Mouse (Mus musculus): ENCODE results near the gene Trpv1.

DNA sequence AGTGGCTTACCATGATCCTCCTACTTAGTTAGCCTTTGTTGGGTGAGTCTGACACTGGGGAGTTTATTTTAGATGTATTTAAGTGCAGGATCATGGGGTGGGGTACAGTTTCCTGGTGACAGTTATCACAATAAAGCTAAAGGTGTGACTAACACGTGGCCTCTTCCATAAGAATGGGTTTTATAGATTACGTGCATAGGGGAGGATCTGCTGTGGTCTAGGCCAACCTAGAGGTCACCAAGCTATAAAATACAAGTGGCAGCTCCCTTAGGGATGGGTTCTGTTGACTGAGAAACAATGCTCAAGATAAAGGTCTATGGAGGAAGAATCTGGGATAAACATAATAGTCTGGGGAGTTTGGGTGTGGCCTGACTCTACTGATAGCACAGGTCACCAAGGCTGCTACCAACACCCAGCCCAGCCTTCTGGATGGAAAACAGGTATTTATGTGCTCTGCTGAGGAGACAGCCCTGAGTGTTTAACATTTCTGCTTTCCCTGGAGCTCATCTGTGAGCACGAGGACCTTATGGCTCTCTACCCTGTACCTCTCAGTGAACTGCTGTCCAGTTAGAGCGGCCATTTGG, 23.4 kb downstream of the Trpv1 start:
- TF ChIP-seq POLR2A (IDR thresholded peaks at IDR 0.05; ENCODE audit: insufficient read depth, low read depth, low read length) (no peak), CTCF (IDR thresholded peaks at IDR 0.05) (no peak), EP300 (IDR thresholded peaks at IDR 0.05; ENCODE audit: insufficient read depth, low read depth, low read length) (no peak)
